Mouse (Mus musculus) forebrain, embryonic 11.5 days (tissue): ENCODE measurements around the gene Hlx. TPM values are rescaled to one million over a fixed set of nuclear protein-coding genes. Genes with fewer than 3 reads are reported as not detected.

ENCODE experiments used
- ATAC-seq: fragments of 200-750 bp; cut with Nextera tagmentation; replicated peaks from 2 replicates; pipeline ENCODE4 v1.8.0; 2017; ENCODE audit warnings: moderate TSS enrichment; ENCODE audit not compliant: low FRiP score
- DNase-seq: peaks from one replicate; pipeline ENCODE4 v3.0.0-alpha.2; 2017; ENCODE audit warnings: low spot score
- H3K27ac ChIP-seq: fragments of 300-500 bp; sonication (generic); 2 replicates; pipeline ENCODE4 v1.5.1; 2014; ENCODE audit warnings: low read depth, low read length
- H3K27me3 ChIP-seq: fragments of 300-500 bp; sonication (generic); 2 replicates; pipeline ENCODE4 v1.6.1; 2014; ENCODE audit warnings: mild to moderate bottlenecking, low read length, mixed read lengths; ENCODE audit not compliant: control insufficient read depth, insufficient read depth
- H3K36me3 ChIP-seq: fragments of 300-500 bp; sonication (generic); 2 replicates; pipeline ENCODE4 v1.6.1; 2014; ENCODE audit warnings: mild to moderate bottlenecking, low read length, moderate library complexity, mixed read lengths; ENCODE audit not compliant: control insufficient read depth, insufficient read depth
- H3K4me1 ChIP-seq: fragments of 300-500 bp; sonication (generic); replicated peaks from 2 replicates; pipeline ENCODE4 v1.6.1; 2014; ENCODE audit warnings: low read length, mixed read lengths; ENCODE audit not compliant: control insufficient read depth, insufficient read depth
- H3K4me2 ChIP-seq: fragments of 300-500 bp; sonication (generic); 2 replicates; pipeline ENCODE4 v1.6.1; 2014; ENCODE audit warnings: low read depth, mild to moderate bottlenecking, low read length, moderate library complexity, mixed read lengths; ENCODE audit not compliant: severe bottlenecking
- H3K4me3 ChIP-seq: fragments of 300-500 bp; sonication (generic); 2 replicates; pipeline ENCODE4 v1.5.1; 2014; ENCODE audit warnings: low read depth, low read length
- H3K9ac ChIP-seq: fragments of 300-500 bp; sonication (generic); 2 replicates; pipeline ENCODE4 v1.6.1; 2014; ENCODE audit warnings: low read length
- H3K9me3 ChIP-seq: fragments of 300-500 bp; sonication (generic); 2 replicates; pipeline ENCODE4 v1.6.1; 2016; ENCODE audit warnings: low read length, mixed read lengths; ENCODE audit not compliant: control insufficient read depth
- WGBS: fragments of 180-500 bp; shearing (Covaris S2); extraction: QIAGEN DNeasy Blood & Tissue Kit; methylation state at CpG from one replicate; pipeline ENCODE4 v1.1.7; 2014; 5-methylcytosine and 5-hydroxymethylcytosine counted together
- polyA plus RNA-seq: library from polyadenylated mRNA; unstranded; fragments of >200 nt; fragmentation: Nextera tagmentation; extraction: Ambion mirVana; gene quantifications from 2 replicates; pipeline ENCODE4 v1.2.1, GENCODE M21; 2014

Hlx gene
- polyA plus RNA-seq, 1 experiment from 2014 or later = 4.6 TPM

DNA sequence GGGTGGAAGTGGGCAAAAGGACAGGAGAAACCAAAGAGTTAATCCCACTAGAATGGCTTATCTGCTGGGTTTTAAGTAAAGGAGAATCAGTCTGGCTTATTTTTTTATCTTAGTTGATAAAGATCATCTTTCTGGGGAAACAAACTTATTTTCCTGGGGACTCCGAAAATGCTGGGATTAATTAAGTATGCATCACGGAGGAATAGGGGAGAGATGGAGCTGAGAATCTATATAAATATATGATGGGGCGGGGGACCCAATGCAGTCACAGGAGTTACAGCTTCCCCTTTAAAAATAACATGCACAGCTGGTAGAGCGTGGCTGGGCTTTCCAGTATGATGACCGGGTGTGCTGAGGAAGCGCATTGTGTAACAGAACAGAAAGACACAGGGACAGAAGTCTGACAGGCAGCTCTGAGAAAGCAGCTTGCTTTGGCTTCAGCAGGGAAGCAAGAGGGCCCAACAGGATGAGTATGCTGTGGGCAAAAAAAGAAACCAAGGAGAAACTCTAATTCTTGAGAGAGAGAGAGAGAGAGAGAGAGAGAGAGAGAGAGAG lies 3.8 kb downstream of the Hlx start:
- 4% methylated on average over 6 of the region's 6 CpGs for WGBS

DNA sequence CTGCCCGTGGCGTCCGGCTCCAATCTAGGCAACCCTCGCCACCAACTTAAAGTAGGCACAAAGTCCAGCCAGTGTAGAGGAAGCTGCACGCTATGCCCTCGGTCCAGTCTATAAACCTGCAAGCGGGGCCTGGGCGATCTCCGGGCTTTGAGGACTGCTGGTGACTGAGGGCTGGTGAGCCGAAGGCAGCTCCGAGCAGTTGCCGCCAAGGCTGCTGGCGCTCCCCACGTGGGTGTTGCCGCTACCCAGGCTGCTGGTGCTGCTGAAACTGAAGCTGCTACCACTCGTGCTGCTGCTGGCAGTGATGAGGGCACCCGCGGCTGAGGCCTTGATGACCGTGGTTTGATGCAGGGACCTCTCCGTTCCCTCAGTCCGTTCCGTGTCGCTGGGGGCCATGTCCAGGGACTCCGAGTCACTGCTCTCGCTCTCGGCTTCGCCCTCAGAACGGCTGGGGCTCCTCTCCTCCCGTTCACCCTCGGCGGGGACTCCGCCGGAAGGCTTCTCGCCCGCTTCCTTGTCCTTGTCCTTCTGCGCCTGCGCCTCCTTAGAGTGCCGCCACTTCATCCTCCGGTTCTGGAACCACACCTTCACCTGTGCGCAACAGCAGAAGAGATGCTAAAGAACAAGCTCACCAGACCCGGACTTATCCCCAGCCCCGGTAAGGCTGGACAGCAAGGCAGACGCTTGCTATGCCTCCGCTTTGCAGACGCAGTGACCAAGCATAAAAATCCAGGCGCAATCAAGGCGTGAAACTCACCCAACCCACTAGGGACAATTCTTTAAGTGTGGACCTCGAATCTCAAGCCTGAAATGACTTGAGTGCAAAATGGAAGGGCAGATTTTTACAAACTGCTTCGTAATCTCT lies 4.8 kb downstream of the Hlx start:
- H3K4me1 ChIP-seq = peaks cover 7% of the 10 kb centered on the region; the same call in 1 of the 2 replicates
- peaks cover 93% of the 10 kb centered on the region for H3K27me3 ChIP-seq
- H3K9ac ChIP-seq = no peak overlapping the region
- H3K36me3 ChIP-seq = no peaks in the 10 kb centered on the region
- WGBS = 2% methylated on average over 49 of the region's 49 CpGs
- H3K4me2 ChIP-seq = peak overlapping the region; percentile 55
- H3K9me3 ChIP-seq = no peaks in the 10 kb centered on the region
- H3K4me3 ChIP-seq = peak overlapping the region; percentile 30
- DNase-seq (peak; percentile 76), ATAC-seq (peak; percentile 26; the same call in 1 of the 2 replicates)
- H3K27ac ChIP-seq = no peak overlapping the region

More for the DNA sequence above, 3.8 kb downstream of the Hlx start:
- ATAC-seq (no peak), DNase-seq (no peak)
- Histone ChIP-seq H3K4me1 (peaks cover 7% of the 10 kb centered on the region; the same call in 1 of the 2 replicates), H3K4me3 (no peak overlapping the region), H3K36me3 (no peaks in the 10 kb centered on the region), H3K4me2 (no peak overlapping the region), H3K9me3 (no peaks in the 10 kb centered on the region), H3K9ac (no peak overlapping the region), H3K27ac (no peak overlapping the region), H3K27me3 (peaks cover 93% of the 10 kb centered on the region)

DNA sequence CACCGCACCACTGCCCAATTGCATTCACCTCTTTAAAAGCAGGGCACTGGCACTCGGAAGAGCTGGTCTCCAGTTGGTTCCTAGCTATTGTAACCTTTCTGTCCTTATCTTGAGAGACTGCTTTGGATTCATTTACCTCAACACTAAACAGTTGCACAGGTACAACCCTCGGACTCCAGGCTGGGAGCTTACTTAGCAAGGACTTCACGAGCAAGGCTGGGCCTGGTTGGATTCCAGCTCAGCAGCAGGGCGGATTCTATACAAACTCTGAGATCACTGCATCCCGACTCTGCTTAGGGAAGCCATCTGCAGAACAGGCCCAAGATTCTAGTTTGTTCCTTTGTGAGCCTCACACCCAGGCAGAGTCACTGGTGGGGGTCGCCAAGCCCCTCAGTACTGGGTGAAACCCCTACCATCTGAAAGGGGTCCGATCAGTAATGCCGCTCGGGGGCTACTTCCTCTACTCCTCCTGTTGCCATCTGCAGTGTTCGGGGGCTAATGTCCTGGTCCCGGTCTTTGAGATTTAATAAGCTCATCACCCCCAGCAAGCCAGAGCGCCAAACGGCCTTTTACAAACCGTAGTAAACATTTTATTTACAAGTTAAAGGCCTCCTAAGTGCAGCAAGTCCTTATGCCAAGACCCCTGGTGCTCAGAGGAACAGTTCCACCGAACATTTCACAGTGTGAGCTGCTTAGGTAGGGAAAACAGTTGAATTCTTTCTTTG lies 5.7 kb downstream of the Hlx start:
- Histone ChIP-seq H3K4me2 (no peak overlapping the region), H3K27me3 (peaks cover 97% of the 10 kb centered on the region), H3K9me3 (no peaks in the 10 kb centered on the region), H3K36me3 (no peaks in the 10 kb centered on the region), H3K27ac (no peak overlapping the region), H3K4me3 (no peak overlapping the region), H3K9ac (no peak overlapping the region), H3K4me1 (peaks cover 4% of the 10 kb centered on the region; the same call in 1 of the 2 replicates)
- ATAC-seq = no peak
- DNase-seq = no peak
- 5% methylated on average over 16 of the region's 16 CpGs for WGBS

DNA sequence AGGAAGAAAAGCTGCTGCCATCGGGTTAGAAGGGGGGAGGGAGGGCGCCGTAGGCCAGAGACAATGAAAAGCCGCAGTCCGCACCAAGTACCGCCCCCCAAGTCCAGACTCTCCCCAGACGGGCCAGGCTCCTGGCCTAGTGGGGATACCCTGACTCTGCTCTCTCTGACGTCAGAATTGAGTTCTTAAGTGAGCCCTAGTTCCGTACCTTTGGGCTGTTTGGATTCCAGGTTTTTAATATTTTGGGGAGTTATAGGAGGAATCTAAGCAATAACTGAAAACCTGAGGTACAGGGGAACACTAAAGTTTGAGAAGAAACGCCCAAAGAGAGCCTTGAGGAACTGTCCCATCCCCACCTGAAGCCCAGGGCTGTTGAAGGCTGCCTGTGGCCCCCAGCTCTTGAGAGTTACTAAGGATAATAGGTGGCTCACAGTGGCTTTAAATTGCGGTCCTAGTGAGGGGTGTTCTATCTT lies 7.1 kb downstream of the Hlx start:
- Histone ChIP-seq H3K4me1 (0 out of 2 replicates have a peak, but pooled peaks cover 2% of the 10 kb centered on the region), H3K36me3 (no peaks in the 10 kb centered on the region), H3K27me3 (peaks cover 98% of the 10 kb centered on the region), H3K27ac (no peak overlapping the region), H3K4me2 (no peak overlapping the region), H3K9ac (no peak overlapping the region), H3K4me3 (no peak overlapping the region), H3K9me3 (no peaks in the 10 kb centered on the region)
- under 1% methylated on average over 11 of the region's 11 CpGs for WGBS
- no peak for DNase-seq
- ATAC-seq = no peak

DNA sequence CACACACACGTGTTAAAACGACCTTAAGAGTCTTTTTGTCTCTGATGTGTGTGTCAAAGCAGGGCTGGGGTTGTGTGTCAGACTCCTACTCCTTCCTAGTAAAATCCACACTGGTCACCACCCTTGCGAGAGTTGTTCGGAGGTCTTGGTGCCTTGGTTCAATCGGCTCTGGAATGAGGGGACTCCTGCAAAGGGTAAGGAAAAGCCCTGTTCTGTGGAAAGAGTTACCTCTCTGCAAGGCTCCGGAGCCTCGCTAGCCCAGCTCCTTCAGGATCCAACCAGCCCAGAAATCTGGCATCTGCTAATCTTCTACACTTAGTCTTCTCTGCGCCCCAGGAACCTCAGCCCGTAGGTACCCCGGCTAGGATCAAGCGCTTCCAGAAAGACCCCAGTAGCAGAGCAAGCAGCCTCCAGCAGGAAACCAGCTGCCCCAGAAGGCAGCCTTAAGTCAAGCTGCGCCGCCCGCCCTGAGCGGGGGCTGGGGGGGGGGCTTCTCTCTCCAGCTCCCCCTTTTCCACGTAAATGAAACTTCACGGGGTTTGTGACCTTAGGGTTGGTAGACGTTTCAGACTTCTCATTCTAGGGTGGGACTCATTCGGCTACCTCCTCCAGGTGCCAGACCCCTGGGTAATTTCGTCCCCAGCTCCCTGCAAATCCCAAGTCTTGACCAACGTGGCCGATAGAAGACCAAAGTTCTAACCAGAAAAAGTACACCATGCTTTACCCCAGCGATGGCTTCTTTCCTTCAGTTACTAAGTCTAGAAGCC lies 7.7 kb downstream of the Hlx start:
- no peaks in the 10 kb centered on the region for H3K9me3 ChIP-seq
- no peak overlapping the region for H3K4me3 ChIP-seq
- H3K4me2 ChIP-seq = no peak overlapping the region
- no peak overlapping the region for H3K27ac ChIP-seq
- whole genome bisulfite sequencing = 2% methylated on average over 23 of the region's 23 CpGs
- 0 out of 2 replicates have a peak, but pooled peaks cover 2% of the 10 kb centered on the region for H3K4me1 ChIP-seq
- ATAC-seq (no peak), DNase-seq (no peak)
- H3K27me3 ChIP-seq = peaks cover 98% of the 10 kb centered on the region
- no peak overlapping the region for H3K9ac ChIP-seq
- no peaks in the 10 kb centered on the region for H3K36me3 ChIP-seq

DNA sequence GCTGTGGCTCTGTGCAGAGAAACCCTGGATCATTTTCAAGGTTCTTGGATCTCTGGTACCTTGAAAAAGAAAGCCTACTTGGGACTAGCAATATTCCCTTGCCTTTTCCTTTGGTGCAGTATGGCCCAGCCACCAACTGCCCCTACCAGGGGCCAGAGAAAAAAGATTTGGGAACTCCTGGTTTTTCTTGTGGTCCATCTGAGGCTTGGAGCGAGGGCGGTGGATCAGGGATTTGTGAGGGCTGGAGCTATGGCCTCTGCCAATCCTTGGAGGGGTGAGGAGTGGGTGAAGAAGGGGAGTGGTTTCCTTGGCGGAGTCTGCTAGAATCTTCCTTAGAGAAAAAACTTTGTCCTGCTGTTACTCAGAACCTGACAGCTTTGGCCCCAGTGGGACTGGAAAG lies 8.5 kb downstream of the Hlx start:
- DNase-seq = no peak
- Histone ChIP-seq H3K9me3 (no peaks in the 10 kb centered on the region), H3K27ac (no peak overlapping the region), H3K27me3 (peaks cover 97% of the 10 kb centered on the region), H3K9ac (no peak overlapping the region), H3K4me2 (no peak overlapping the region), H3K4me1 (0 out of 2 replicates have a peak, but pooled peaks cover 2% of the 10 kb centered on the region), H3K36me3 (no peaks in the 10 kb centered on the region), H3K4me3 (no peak overlapping the region)
- WGBS = 3% methylated on average over 3 of the region's 3 CpGs
- ATAC-seq = no peak

DNA sequence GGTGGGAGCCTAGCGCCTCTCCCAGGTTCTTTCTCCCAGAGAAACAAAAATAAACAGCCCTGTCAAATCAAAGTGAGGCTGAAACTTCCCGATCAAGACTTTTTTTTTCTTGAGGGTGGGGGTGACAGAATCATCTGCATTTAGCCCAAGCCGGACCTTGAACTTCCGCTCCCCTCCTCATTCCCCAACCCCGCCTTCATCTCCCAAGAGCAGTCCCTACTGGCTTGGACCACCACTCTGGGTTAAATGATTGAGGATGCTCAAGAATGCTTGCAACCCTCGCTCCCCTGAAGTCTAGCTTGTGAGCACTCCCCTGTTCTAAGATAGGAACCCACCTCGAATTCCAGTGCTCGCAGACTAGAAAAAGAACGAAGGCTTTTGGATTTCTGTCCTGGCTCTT lies 11.3 kb downstream of the Hlx start:
- H3K27me3 ChIP-seq = peaks cover 96% of the 10 kb centered on the region
- no peaks in the 10 kb centered on the region for H3K36me3 ChIP-seq
- DNase-seq (no peak), ATAC-seq (no peak)
- H3K4me1 ChIP-seq = 0 out of 2 replicates have a peak, but pooled peaks cover 3% of the 10 kb centered on the region
- H3K4me3 ChIP-seq = no peak overlapping the region
- no peaks in the 10 kb centered on the region for H3K9me3 ChIP-seq
- no peak overlapping the region for H3K4me2 ChIP-seq
- H3K9ac ChIP-seq = no peak overlapping the region
- WGBS = 3% methylated on average over 9 of the region's 9 CpGs
- H3K27ac ChIP-seq = no peak overlapping the region
